Mouse (Mus musculus) limb, embryonic 12.5 days (tissue): ENCODE measurements around the gene Reln. TPM values are rescaled to one million over a fixed set of nuclear protein-coding genes. Genes with fewer than 3 reads are reported as not detected.

Experiments
- ATAC-seq: fragments of 200-750 bp; cut with Nextera tagmentation; 2 replicates; pipeline ENCODE4 v1.8.0; 2017; ENCODE audit warnings: low read depth, moderate TSS enrichment; ENCODE audit not compliant: insufficient number of reproducible peaks, insufficient read depth, low FRiP score, low TSS enrichment
- H3K27ac ChIP-seq: fragments of 300-500 bp; sonication (generic); 2 replicates; pipeline ENCODE4 v1.5.1; 2016; ENCODE audit warnings: mild to moderate bottlenecking, moderate library complexity
- H3K27me3 ChIP-seq: fragments of 300-500 bp; sonication (generic); 2 replicates; pipeline ENCODE4 v1.6.1; 2016; ENCODE audit warnings: mild to moderate bottlenecking, moderate library complexity
- H3K36me3 ChIP-seq: fragments of 300-500 bp; sonication (generic); 2 replicates; pipeline ENCODE4 v1.6.1; 2016; ENCODE audit warnings: mild to moderate bottlenecking, moderate library complexity
- H3K4me1 ChIP-seq: fragments of 300-500 bp; sonication (generic); replicated peaks from 2 replicates; pipeline ENCODE4 v1.6.1; 2016
- H3K4me2 ChIP-seq: fragments of 300-500 bp; sonication (generic); 2 replicates; pipeline ENCODE4 v1.6.1; 2016; ENCODE audit warnings: mild to moderate bottlenecking, moderate library complexity
- H3K4me3 ChIP-seq: fragments of 300-500 bp; sonication (generic); replicated peaks from 2 replicates; pipeline ENCODE4 v1.5.1; 2016; ENCODE audit warnings: mild to moderate bottlenecking
- H3K9ac ChIP-seq: fragments of 300-500 bp; sonication (generic); replicated peaks from 2 replicates; pipeline ENCODE4 v1.6.1; 2016; ENCODE audit warnings: mild to moderate bottlenecking, moderate library complexity
- H3K9me3 ChIP-seq: fragments of 300-500 bp; sonication (generic); 2 replicates; pipeline ENCODE4 v1.6.1; 2016; ENCODE audit warnings: mild to moderate bottlenecking, moderate library complexity
- WGBS: fragments of 180-500 bp; shearing (Covaris S2); methylation state at CpG from one replicate; pipeline ENCODE4 v1.1.7; 2016; 5-methylcytosine and 5-hydroxymethylcytosine counted together
- polyA plus RNA-seq: library from polyadenylated mRNA; unstranded; fragments of >200 nt; fragmentation: Nextera tagmentation; extraction: Ambion mirVana; gene quantifications from 2 replicates; pipeline ENCODE4 v1.2.1, GENCODE M21; 2016

Reln gene
- polyA plus RNA-seq, 1 experiment from 2014 or later, result 1.7 TPM

DNA sequence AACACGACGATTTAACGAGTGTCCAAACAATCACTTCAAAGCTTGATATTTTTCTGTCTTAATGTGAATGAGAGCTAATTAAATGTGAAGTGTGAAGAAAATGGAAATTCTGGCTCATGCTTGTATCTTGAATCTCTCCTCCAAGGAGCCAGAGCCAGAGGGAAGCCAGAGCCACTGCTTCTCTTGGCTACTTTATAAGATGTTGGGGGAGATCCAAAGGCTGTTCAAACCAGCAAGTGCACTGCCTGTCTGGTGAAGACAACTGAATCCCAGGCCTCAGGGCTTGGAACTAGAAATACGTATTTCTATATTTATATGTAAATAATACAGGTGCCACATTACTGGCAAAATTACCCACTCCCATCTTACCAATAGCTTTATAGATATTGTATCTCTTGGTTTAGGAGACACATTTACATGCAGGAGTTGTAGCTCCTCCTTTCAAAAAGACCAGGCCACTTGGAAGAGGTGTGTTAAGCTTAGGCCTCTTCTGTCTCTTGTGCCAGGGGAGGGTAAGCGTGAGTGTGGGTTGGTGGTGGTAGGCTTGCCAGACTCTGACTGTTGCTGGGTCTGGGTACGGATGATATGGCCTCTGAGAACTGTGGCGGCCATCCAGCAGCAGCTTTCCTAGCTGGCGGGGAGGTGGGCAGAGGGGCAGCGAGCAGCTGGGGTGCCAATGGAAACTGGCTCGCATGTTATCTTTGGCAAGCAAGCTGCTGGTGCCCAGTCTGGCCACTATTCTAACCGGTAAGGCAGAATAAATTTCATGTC is 395.6 kb downstream of the Reln start:
- no peak overlapping the region for H3K4me2 ChIP-seq
- no peak overlapping the region for H3K27ac ChIP-seq
- H3K9ac ChIP-seq, result no peak overlapping the region
- H3K4me1 ChIP-seq, result no peaks in the 10 kb centered on the region
- H3K9me3 ChIP-seq, result no peaks in the 10 kb centered on the region
- no peaks in the 10 kb centered on the region for H3K36me3 ChIP-seq
- H3K4me3 ChIP-seq, result no peak overlapping the region
- ATAC-seq, result no peak
- WGBS, result 82% methylated on average over 11 of the region's 11 CpGs
- H3K27me3 ChIP-seq, result 0 out of 2 replicates have a peak, but pooled peaks cover 2% of the 10 kb centered on the region

DNA sequence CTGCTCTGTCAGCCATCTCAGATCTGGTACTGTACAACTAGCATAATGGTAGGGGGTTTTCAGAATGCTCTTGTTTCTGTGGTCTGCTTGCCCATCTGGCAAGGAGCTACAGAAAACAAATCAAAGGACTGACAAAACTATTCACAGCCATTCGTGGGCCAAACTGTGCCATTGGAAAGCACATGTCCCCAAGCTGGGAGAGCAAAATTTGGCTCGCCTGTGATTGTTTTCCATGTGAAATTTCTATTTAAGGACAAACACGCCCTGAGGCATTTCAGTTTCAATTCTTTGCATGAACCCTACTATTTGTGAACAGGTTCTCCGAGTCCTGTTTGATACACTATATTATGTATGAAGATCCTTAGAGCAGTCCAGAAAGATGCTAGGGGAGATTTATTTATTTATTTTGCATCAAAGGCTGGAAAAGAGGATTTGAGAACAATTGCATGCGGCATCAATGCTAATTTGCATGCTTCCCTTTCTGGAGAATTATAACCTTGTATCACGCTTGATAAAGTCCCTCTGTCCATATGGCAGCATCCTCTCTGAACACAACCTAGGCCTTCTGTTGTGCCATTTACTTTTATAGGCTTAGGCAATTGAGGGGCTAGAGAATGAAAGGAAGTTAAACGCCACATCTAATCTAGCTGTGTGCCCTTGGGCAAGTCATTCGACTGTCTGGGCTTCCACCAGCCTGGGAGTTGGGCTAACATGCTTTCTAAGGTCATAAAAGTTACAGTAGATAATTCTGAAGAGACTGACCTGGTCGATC is 396.7 kb downstream of the Reln start:
- 0 out of 2 replicates have a peak, but pooled peaks cover 2% of the 10 kb centered on the region for H3K27me3 ChIP-seq
- no peak overlapping the region for H3K9ac ChIP-seq
- H3K4me1 ChIP-seq, result no peaks in the 10 kb centered on the region
- H3K27ac ChIP-seq, result no peak overlapping the region
- ATAC-seq, result no peak
- no peak overlapping the region for H3K4me2 ChIP-seq
- H3K36me3 ChIP-seq, result no peaks in the 10 kb centered on the region
- WGBS, result 77% methylated on average over 9 of the region's 9 CpGs
- no peaks in the 10 kb centered on the region for H3K9me3 ChIP-seq
- H3K4me3 ChIP-seq, result no peak overlapping the region

DNA sequence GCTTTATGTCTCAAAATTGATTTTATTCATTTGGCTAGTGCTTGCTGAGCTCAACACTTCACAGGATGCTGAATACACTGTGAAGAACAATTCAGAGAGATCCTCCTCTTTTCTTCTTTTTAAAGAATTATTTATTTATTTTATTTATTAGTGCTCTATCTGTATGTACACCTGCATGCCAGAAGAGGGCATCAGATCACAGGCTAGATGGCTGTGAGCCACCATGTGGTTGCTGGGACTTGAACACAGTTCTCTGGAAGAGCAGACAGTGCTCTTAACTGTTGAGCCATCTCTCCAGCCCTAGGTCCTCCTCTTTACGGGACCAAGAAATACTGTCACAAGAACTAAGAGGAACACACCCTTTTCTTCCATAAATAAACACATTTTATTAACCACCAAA is 399.9 kb downstream of the Reln start:
- no peaks in the 10 kb centered on the region for H3K4me1 ChIP-seq
- H3K27ac ChIP-seq, result no peak overlapping the region
- H3K27me3 ChIP-seq, result 0 out of 2 replicates have a peak, but pooled peaks cover 2% of the 10 kb centered on the region
- no peak overlapping the region for H3K4me3 ChIP-seq
- no peak overlapping the region for H3K9ac ChIP-seq
- whole genome bisulfite sequencing, result 96% methylated on average over 1 of the region's 1 CpGs
- H3K36me3 ChIP-seq, result no peaks in the 10 kb centered on the region
- no peak for ATAC-seq
- no peaks in the 10 kb centered on the region for H3K9me3 ChIP-seq
- no peak overlapping the region for H3K4me2 ChIP-seq

DNA sequence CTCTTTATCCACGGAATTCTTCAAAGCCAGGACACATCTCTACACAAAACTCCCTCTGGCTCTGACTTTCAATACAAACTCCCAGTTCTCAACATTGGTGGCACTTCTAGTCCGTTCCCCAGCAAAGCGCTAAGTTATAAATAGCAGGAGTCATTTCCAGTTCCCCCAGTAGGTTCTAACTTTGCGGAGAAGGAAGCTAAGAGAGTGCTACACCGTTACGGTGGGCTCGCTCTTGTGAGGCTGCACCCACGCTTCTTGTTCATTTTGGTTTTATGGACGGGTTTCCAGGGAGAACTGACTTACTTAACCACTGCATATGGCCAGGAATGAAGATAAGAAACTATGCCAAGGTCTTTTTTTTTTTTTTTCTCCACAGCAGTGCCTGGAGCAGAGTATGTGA is 405.1 kb downstream of the Reln start:
- Histone ChIP-seq H3K4me2 (no peak overlapping the region), H3K27me3 (0 out of 2 replicates have a peak, but pooled peaks cover 2% of the 10 kb centered on the region), H3K4me1 (no peaks in the 10 kb centered on the region), H3K4me3 (no peak overlapping the region), H3K9ac (no peak overlapping the region), H3K36me3 (no peaks in the 10 kb centered on the region), H3K9me3 (no peaks in the 10 kb centered on the region), H3K27ac (no peak overlapping the region)
- ATAC-seq, result no peak
- WGBS, result 84% methylated on average over 9 of the region's 9 CpGs

DNA sequence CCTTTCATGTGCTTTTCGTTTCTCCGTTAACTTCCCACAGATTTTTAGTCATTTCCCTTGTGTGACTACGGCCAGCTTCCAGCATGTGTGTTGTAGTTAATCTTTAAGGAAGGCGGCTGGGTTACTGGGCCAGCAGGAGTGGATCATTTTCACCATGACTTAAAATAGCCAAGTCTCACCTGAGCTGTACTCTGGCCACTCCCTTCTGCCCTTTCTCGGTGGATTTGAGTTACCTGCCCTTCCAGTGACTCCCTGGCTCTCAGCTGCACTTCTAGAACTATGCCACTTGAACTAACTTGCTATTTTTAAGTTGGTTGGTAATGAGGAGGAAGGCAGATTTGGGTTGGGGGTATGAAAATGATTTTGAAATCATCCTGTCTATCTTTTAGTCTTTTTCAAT is 406.4 kb downstream of the Reln start:
- Histone ChIP-seq H3K36me3 (no peaks in the 10 kb centered on the region), H3K27me3 (no peaks in the 10 kb centered on the region), H3K9ac (no peak overlapping the region), H3K9me3 (no peaks in the 10 kb centered on the region), H3K4me3 (no peak overlapping the region), H3K4me1 (no peaks in the 10 kb centered on the region), H3K27ac (no peak overlapping the region), H3K4me2 (no peak overlapping the region)
- no peak for ATAC-seq
- 72% methylated on average over 5 of the region's 5 CpGs for WGBS

DNA sequence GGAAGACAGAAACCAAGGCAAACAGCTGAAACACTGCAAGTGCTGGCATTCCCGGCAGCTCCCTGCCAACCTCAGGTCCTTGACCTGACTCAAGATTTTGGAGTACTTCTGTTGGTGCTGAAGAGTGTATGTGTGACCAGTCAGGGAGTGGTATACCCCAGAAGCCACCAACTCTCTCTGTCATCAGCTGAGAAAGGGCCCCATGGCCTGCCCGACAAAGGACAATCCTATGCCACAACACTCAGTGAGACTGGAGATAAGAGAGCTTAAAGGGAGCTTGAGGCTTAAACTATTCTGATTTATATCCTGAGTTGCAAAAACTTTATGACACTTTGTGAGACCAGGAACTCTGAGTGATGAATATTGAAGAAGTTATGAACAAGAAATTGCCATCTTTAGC is 407.9 kb downstream of the Reln start:
- no peak overlapping the region for H3K4me2 ChIP-seq
- H3K9me3 ChIP-seq, result no peaks in the 10 kb centered on the region
- no peak for ATAC-seq
- no peaks in the 10 kb centered on the region for H3K27me3 ChIP-seq
- no peak overlapping the region for H3K4me3 ChIP-seq
- no peak overlapping the region for H3K27ac ChIP-seq
- H3K9ac ChIP-seq, result no peak overlapping the region
- 0 out of 2 replicates have a peak, but pooled peaks cover 2% of the 10 kb centered on the region for H3K4me1 ChIP-seq
- no peaks in the 10 kb centered on the region for H3K36me3 ChIP-seq
- 86% methylated on average over 2 of the region's 2 CpGs for WGBS

DNA sequence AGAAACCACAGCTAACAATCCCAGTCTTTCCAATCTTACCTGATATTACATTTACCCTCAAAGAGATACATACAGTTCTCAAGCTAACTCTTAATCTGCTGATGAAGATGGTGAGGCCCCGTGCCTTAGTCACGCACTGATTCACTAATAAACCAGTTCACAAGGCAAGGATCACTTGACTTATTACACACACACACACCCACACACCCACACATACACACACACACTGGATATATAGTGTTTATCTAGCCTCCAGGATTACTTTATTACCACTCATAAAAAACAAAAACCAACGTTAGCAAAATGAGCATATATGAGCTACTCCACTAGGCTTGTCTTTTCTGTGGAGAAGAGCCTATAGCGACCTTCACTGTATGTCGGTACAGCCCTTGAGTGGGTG is 408.4 kb downstream of the Reln start:
- Histone ChIP-seq H3K9me3 (no peaks in the 10 kb centered on the region), H3K27ac (no peak overlapping the region), H3K36me3 (no peaks in the 10 kb centered on the region), H3K27me3 (no peaks in the 10 kb centered on the region), H3K4me3 (no peak overlapping the region), H3K9ac (no peak overlapping the region), H3K4me1 (0 out of 2 replicates have a peak, but pooled peaks cover 2% of the 10 kb centered on the region), H3K4me2 (no peak overlapping the region)
- no peak for ATAC-seq
- 78% methylated on average over 5 of the region's 5 CpGs for WGBS

DNA sequence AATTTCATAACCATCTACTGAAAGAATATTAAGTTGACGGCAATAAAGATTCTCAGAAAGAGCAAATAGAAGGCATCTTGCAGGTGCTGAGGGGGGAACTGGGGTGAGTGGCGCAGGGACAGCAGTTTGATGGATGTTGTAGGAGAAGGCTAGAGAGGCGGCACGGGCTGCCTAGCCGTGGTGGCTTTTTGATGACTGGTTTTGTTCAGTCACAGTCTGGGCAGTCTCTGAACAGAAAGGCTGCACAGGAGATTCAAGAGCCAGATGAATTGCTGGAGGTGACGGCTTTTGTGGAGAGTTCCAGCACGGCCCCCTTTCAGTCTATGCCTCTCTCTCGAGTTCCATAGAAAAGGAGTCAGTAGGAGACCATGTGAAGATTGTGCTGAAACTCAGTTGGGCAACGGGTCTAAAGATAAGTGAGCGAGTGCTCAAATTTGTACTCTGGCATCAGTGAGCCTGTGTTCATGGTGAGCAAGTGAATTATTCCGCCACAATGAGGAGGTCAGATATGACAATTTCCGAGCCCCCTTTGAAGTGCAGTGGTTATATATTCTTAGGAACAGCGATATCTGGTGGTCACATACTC is 409.6 kb downstream of the Reln start:
- H3K9ac ChIP-seq, result no peak overlapping the region
- H3K36me3 ChIP-seq, result no peaks in the 10 kb centered on the region
- 86% methylated on average over 13 of the region's 13 CpGs for WGBS
- ATAC-seq, result no peak
- H3K9me3 ChIP-seq, result no peaks in the 10 kb centered on the region
- no peak overlapping the region for H3K4me3 ChIP-seq
- H3K4me1 ChIP-seq, result 0 out of 2 replicates have a peak, but pooled peaks cover 2% of the 10 kb centered on the region
- H3K27ac ChIP-seq, result no peak overlapping the region
- no peaks in the 10 kb centered on the region for H3K27me3 ChIP-seq
- no peak overlapping the region for H3K4me2 ChIP-seq

DNA sequence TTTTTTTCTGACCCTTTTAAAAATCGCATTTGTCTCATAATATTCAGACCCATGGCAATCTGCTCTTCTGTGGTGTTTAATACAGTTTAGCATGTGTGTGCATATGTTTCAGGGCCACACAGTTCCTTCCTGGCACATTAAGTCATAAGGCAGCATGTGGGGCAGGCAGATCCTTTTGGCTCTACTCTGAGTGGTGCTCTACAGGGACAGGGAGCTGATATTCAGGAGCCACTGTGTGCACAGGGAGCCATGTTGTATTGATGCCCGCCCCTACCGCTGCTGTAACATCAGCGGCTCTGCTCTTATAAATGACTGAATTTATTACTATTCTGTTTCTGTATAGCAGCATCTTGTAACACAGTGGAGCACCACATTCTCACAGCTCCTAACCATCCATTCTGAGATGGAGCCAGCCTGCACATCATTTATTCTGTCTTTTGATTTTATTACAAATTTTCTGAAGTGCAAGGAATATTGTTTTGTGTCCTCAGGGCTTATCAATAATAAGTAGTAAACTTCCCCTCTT is 410.3 kb downstream of the Reln start:
- H3K27ac ChIP-seq, result no peak overlapping the region
- no peaks in the 10 kb centered on the region for H3K9me3 ChIP-seq
- 88% methylated on average over 4 of the region's 4 CpGs for WGBS
- H3K27me3 ChIP-seq, result no peaks in the 10 kb centered on the region
- no peak overlapping the region for H3K9ac ChIP-seq
- no peak overlapping the region for H3K4me3 ChIP-seq
- no peaks in the 10 kb centered on the region for H3K36me3 ChIP-seq
- H3K4me2 ChIP-seq, result no peak overlapping the region
- H3K4me1 ChIP-seq, result 0 out of 2 replicates have a peak, but pooled peaks cover 2% of the 10 kb centered on the region
- ATAC-seq, result no peak

DNA sequence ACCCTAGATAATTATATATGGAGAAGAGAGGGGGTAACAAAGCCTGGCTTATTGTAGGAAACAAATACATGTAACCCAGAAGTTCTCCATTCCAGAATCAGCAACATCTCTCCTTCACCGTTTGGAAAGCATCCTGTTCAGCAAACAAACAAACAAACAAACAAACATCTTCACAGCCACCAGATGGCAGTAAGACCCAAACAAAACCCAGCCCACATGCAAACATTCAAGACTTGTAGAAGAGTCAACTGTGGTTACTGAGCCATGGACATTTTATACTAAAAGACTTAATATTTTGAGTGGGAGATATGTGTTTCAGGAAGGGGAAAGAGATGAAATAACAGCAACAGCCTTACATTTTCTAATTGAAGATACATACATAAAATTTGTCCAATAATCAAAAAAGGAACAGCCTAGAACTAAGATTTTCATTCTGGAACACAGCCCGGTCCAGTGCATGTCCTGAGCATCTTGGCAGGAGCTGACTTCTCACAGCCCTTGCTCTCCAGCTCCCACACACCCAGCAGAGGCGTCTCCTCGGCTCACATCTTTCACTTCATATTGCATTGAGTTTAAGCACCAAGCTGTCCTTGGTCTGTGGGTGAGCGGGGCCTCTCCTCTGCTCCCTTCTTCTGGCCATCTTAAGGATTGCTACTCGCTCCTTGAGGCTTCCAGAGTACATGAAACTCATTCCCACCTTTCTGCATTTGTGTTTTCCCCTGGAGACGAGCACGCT is 411.0 kb downstream of the Reln start:
- Histone ChIP-seq H3K27me3 (no peaks in the 10 kb centered on the region), H3K9ac (no peak overlapping the region), H3K4me1 (0 out of 2 replicates have a peak, but pooled peaks cover 2% of the 10 kb centered on the region), H3K4me2 (no peak overlapping the region), H3K27ac (no peak overlapping the region), H3K9me3 (no peaks in the 10 kb centered on the region), H3K36me3 (no peaks in the 10 kb centered on the region), H3K4me3 (no peak overlapping the region)
- 78% methylated on average over 8 of the region's 8 CpGs for WGBS
- no peak for ATAC-seq
